Mouse (Mus musculus) heart, postnatal 0 days (tissue): ENCODE data around the gene Nmi. TPM values are rescaled to one million over a fixed set of nuclear protein-coding genes. Genes with fewer than 3 reads are reported as not detected.

Experiments used
- ATAC-seq: fragments of 200-750 bp; cut with Nextera tagmentation; 2 replicates; pipeline ENCODE4 v1.8.0; 2017; ENCODE audit warnings: low read depth, moderate number of reproducible peaks, moderate library complexity; ENCODE audit not compliant: insufficient read depth
- DNase-seq: peaks from one replicate; pipeline ENCODE4 v3.0.0-alpha.2; 2016; ENCODE audit warnings: low spot score
- H3K27ac ChIP-seq: fragments of 300-500 bp; sonication (generic); 2 replicates; pipeline ENCODE4 v1.5.1; 2014; ENCODE audit warnings: low read depth, mild to moderate bottlenecking
- H3K27me3 ChIP-seq: fragments of 300-500 bp; sonication (generic); 2 replicates; pipeline ENCODE4 v1.6.1; 2014; ENCODE audit warnings: low read length, mixed read lengths; ENCODE audit not compliant: control insufficient read depth, insufficient read depth
- H3K36me3 ChIP-seq: fragments of 300-500 bp; sonication (generic); replicated peaks from 2 replicates; pipeline ENCODE4 v1.6.1; 2014; ENCODE audit warnings: low read length, mixed read lengths; ENCODE audit not compliant: control insufficient read depth, insufficient read depth
- H3K4me1 ChIP-seq: fragments of 300-500 bp; sonication (generic); 2 replicates; pipeline ENCODE4 v1.6.1; 2014; ENCODE audit warnings: antibody characterized with exemption; ENCODE audit not compliant: control insufficient read depth, insufficient read depth
- H3K4me2 ChIP-seq: fragments of 300-500 bp; sonication (generic); 2 replicates; pipeline ENCODE4 v1.6.1; 2014; ENCODE audit warnings: low read depth, mild to moderate bottlenecking, low read length, moderate library complexity
- H3K4me3 ChIP-seq: fragments of 300-500 bp; sonication (generic); 2 replicates; pipeline ENCODE4 v1.5.1; 2014; ENCODE audit warnings: low read depth, low read length
- H3K9ac ChIP-seq: fragments of 300-500 bp; sonication (generic); replicated peaks from 2 replicates; pipeline ENCODE4 v1.6.1; 2014; ENCODE audit warnings: low read depth, low read length, mixed read lengths
- H3K9me3 ChIP-seq: fragments of 300-500 bp; sonication (generic); replicated peaks from 2 replicates; pipeline ENCODE4 v1.6.1; 2016; ENCODE audit warnings: low read length; ENCODE audit not compliant: control insufficient read depth
- CTCF ChIP-seq: IDR thresholded peaks from 2 replicates; pipeline ENCODE4 v1.5.1; 2016; ENCODE audit warnings: antibody characterized with exemption, control low read depth, low read depth
- EP300 ChIP-seq: IDR thresholded peaks from 2 replicates; pipeline ENCODE4 v1.6.1; 2016; ENCODE audit warnings: antibody characterized with exemption, low read depth
- WGBS: fragments of 180-500 bp; shearing (Covaris S2); extraction: QIAGEN DNeasy Blood & Tissue Kit; methylation state at CpG from one replicate; pipeline ENCODE4 v1.1.7; 2014; 5-methylcytosine and 5-hydroxymethylcytosine counted together
- polyA plus RNA-seq: library from polyadenylated mRNA; unstranded; fragments of >200 nt; fragmentation: Nextera tagmentation; extraction: Ambion mirVana; gene quantifications from 2 replicates; pipeline ENCODE4 v1.2.1, GENCODE M21; 2015
- total RNA-seq: library from RNA; depleted of rRNA; stranded (reverse); fragments of >200 nt; gene quantifications from 2 replicates; pipeline ENCODE4 v1.2.3, GENCODE M21; 2014; ENCODE audit warnings: low replicate concordance

Nmi gene
- total and polyA plus RNA-seq, 2 experiments from 2014 or later = 6.0 to 25.6 TPM

DNA sequence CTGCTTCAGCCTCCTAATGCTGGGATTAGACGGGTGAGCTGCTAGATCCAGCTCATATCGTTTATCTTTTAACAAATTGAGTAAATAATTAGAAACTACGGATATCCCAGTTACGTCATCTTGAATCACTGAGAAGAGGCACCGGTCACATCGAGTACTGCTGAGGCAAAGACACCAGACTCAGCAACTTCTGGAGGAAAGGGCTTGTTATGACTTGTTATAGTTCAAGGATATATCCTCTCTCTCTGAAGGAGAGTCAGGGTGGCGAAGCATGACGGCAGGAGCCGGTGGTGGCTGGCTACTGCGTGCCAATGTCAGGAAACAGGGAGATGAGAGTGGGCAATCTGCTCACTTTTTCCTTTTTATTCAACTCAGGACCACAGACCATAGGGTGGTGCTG lies 11.9 kb upstream of the Nmi start:
- Histone ChIP-seq H3K27me3 (no peaks in the 10 kb centered on the region), H3K4me2 (no peak overlapping the region), H3K4me1 (no peaks in the 10 kb centered on the region), H3K9me3 (no peaks in the 10 kb centered on the region), H3K27ac (no peak overlapping the region), H3K36me3 (no peaks in the 10 kb centered on the region), H3K9ac (no peak overlapping the region), H3K4me3 (no peak overlapping the region)
- TF ChIP-seq EP300 (no peak), CTCF (no peak)
- ATAC-seq (no peak), DNase-seq (no peak)
- 91% methylated on average over 10 of the region's 10 CpGs for WGBS

DNA sequence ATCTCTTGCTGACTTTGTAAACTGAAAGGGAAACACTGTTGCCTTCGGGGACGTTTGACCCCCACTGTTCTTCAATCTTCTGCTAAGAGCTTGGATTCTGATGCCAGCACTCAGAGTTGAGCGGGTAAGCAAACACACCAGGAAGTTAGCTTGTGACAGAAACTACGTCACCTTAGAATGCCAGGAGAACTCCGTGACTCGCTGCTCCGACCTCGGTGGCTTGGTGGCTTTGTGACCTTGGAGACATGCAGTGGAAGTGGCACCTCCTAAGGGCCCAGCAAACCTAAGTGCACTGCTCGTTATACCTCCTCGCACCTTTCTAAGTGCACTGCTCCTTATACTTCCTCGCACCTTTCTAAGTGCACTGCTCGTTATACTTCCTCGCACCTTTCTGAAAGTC lies 9.0 kb upstream of the Nmi start:
- Histone ChIP-seq H3K27me3 (no peaks in the 10 kb centered on the region), H3K9ac (no peak overlapping the region), H3K27ac (no peak overlapping the region), H3K9me3 (peaks cover 8% of the 10 kb centered on the region; the same call in 1 of the 2 replicates), H3K4me3 (no peak overlapping the region), H3K4me2 (peak overlapping the region; percentile 23; the same call in 1 of the 2 replicates), H3K36me3 (no peaks in the 10 kb centered on the region), H3K4me1 (no peaks in the 10 kb centered on the region)
- WGBS = 49% methylated on average over 13 of the region's 13 CpGs
- ATAC-seq (peak; percentile 39), DNase-seq (peak; percentile 17)
- TF ChIP-seq EP300 (no peak), CTCF (no peak)

DNA sequence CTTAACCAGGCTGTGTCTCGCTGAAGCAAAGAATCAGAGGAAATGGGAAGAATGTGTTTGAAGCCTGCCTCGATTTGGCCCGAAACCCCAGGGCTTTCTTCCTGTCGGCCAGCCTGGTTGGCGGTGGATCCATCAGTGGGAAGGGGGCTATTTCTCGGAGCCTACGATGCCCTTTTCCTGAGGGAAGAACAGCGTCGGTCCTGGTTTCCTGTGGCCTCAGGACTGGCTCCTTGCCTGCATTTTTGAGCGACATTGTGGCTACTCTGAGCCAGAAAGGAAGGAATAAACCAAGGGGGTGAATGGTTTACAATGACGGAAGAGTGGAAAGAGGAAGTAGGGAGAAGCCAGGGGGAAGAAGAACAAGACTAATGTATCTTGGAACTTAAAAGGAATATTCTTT lies 8.3 kb upstream of the Nmi start:
- H3K9ac ChIP-seq = no peak overlapping the region

DNA sequence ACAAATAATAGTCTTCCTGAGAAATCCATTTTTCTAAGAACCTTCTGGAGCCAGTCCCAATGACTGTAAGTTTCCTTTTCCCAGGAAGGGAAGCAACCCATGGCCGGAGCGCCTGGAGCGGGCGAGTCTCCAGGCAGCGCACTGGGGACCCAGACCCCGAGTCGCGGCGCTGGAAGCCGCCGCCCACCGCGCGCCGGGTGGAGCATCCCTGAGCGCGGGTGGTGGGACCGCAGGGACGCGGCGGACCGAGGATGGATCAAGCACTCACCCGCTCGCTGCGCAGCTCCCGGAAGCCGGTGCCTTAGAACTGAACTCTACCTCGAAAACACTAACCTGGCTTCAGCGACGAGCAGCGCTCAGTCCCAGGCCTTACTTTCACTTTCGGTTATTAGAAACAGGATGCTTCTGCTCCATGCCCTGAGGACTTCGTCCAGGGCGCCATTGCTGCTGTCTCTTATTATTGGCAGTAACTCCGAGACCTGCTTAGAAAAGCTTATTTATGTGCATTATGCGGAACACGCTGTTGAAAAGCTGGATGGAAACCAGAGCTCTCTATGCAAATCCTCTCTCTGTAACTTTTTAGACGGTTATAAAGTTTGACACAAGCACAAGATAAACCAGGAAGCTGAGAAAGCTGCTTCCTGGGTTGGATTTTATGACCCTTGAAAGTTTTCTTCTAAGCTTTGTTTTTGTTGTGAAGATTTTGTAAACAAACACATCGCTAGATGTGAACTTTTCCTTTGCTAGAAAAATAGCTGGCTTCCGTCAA lies 469 bp downstream of the Nmi start:
- Histone ChIP-seq H3K4me1 (no peaks in the 10 kb centered on the region), H3K27ac (peak overlapping the region; percentile 95), H3K36me3 (no peaks in the 10 kb centered on the region), H3K27me3 (no peaks in the 10 kb centered on the region), H3K4me2 (peak overlapping the region; percentile 79), H3K4me3 (peak overlapping the region; percentile 96), H3K9ac (peak overlapping the region; percentile 87), H3K9me3 (no peaks in the 10 kb centered on the region)
- peak; percentile 85 for ATAC-seq
- WGBS = 3% methylated on average over 40 of the region's 40 CpGs
- peak; percentile 82 for DNase-seq
- TF ChIP-seq EP300 (no peak), CTCF (no peak)

More for the DNA sequence above, 8.3 kb upstream of the Nmi start:
- WGBS = 40% methylated on average over 11 of the region's 11 CpGs
- peak overlapping the region; percentile 59; the same call in 1 of the 2 replicates for H3K27ac ChIP-seq
- ATAC-seq = peak; percentile 36; the same call in 1 of the 2 replicates
- H3K4me3 ChIP-seq = peak overlapping the region; percentile 5; the same call in 1 of the 2 replicates
- no peaks in the 10 kb centered on the region for H3K27me3 ChIP-seq
- no peaks in the 10 kb centered on the region for H3K36me3 ChIP-seq
- DNase-seq = peak; percentile 46
- no peak for TF ChIP-seq EP300
- no peak for TF ChIP-seq CTCF
- peaks cover 8% of the 10 kb centered on the region; the same call in 1 of the 2 replicates for H3K9me3 ChIP-seq
- H3K4me2 ChIP-seq = peak overlapping the region; percentile 23
- no peaks in the 10 kb centered on the region for H3K4me1 ChIP-seq

DNA sequence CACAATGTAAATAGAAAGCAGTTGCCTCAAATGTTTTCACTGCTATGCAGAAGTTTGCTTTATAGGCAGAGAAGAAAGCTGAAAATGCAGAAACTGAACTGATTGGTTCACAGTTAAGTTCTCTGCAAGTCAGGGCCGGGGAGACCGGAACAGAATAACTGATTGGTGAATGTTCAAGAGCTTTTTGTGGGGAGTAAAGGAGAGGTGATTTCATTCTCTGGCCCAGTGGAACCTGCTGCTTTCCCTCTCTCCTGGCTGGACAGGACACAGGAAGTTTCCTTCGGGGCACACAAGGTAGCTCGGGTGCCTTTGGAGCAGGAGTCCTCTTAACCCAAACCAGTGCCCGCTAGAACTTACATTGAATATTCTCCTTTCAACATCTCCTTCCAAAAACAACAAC lies 1.2 kb downstream of the Nmi start:
- peak overlapping the region; percentile 87; the same call in 1 of the 2 replicates for H3K9ac ChIP-seq

More for the DNA sequence above, 1.2 kb downstream of the Nmi start:
- H3K4me3 ChIP-seq = peak overlapping the region; percentile 96
- no peaks in the 10 kb centered on the region for H3K36me3 ChIP-seq
- ATAC-seq = peak; percentile 37; the same call in 1 of the 2 replicates
- TF ChIP-seq CTCF (no peak), EP300 (no peak)
- H3K27ac ChIP-seq = peak overlapping the region; percentile 95
- no peaks in the 10 kb centered on the region for H3K4me1 ChIP-seq
- 26% methylated on average over 5 of the region's 5 CpGs for WGBS
- no peaks in the 10 kb centered on the region for H3K9me3 ChIP-seq
- peak overlapping the region; percentile 79 for H3K4me2 ChIP-seq
- peak; percentile 17 for DNase-seq
- H3K27me3 ChIP-seq = no peaks in the 10 kb centered on the region
